Mouse (Mus musculus) adrenal gland, adult (tissue): ENCODE data around the gene Lars2.
"Not testable (repeated sequence)": the region's sequence is repeated elsewhere in the genome, so short reads cannot be mapped to it uniquely, and the experiment has no call there.

Experiments
- DNase-seq, 2 experiments: peaks; one replicate each; pipeline ENCODE4 v3.0.0; 2022 to 2023; ENCODE audit warnings: low spot score in 1 of 2; ENCODE audit not compliant: inconsistent age in 2 of 2

The Lars2 gene

DNA sequence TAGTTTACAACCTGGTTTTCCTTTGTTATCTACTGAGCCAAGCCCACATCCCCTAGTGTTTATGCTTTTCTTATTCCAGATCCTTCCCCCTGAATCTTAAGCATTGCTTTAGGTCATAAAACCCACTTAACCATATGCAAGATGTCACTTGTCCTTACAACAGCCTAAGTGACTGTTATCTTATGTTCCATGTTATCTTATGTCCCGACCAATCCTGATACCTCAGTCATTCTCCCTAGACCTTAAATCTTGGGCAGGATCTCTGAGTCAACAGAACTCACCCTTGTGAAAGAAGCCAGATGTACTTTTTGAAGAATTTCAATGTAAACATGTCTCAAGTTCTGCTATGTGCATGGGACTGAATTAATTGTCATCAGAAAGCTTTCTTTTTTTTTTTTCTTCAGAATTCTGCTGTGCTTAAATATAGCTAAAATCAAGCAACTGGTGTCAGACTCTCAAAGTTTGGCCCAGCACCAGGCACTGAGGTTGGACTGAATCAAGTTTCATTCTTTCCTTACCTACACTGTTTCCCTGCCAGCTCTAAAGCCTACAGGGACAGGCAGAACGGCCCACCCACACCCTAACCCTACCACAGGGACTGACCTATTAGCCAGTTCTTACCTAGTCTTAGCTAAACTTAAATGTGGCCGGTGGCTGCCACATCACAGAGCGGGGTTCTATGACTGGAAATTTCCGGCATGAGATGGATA lies 24.6 kb downstream of the Lars2 start:
- DNase-seq = no peak

DNA sequence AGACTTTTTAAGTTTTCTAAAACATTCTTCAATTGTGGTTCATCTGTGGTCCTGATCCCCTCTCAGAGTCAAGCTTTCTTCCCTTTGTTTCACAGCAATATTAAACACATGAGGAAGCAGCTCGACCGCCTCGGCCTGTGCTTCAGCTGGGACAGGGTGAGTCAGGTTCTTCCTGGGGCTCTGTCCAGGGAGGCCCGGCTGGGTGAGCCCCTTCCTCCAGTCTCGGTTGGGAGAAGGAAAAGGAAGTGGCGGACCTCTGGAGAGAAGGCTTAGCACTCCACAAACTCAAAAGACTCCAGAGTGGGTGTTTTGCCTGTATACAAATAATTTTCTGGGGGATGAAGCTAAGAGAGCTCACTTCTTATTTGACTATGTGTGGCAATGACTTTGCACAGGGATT lies 28.1 kb downstream of the Lars2 start:
- DNase-seq = no peak

DNA sequence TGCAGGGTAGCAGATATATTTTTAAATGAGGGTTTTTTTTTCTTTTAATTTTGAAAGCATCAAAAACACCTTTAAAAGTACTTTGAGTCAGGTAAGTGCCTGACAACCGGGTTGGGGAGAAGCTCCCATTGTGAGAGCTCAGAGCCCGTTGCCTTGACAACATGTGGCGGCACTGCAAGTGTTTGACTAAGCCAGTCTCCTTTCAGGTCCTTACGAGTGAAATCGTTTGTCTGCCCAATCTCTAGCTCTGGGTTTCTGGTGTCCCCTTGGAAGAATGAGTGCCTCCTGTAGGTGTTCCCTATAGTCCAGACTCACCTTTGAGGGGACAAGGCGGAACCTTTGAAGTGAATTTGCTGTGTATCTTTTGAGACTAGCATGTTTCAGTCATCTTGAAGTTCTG lies 31.0 kb downstream of the Lars2 start:
- DNase-seq = no peak

DNA sequence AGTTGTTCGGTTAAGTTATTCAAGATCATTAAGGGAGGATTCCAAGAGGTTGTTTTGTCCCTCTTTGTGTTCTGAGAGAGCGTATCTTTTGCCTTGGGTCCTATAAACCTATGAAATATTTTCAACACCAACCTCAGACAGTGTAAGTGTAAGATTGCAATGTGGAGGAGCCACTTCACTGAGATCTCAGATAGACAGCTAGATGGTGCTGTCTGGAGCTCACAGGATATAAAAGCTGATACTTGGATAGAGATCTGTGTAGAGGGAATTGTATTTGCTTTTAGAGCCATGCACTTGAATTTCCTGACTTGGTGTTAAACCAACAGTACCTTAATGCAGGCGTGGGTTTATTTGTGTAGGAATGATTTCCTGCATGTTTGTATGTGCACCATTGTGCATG lies 35.5 kb downstream of the Lars2 start:
- no peak for DNase-seq

DNA sequence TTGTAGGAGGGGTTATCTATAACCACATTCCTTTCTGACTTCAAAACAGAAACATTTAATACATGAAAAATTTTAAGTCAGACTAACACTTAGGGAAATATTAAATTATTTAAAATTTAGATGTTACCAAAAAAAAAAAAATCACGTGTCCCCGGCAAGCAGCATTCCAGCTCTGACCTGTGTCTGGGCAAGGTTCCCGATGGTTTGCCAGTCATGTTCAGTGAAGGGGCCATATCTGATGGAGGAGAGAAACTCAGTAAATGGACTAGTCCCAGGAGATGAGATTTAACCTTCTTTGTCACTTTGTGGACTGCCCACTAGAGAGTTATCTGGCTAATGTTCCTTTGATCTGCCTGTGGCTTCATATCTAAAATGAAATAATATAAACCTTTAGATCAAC lies 36.3 kb downstream of the Lars2 start:
- DNase-seq = no peak

DNA sequence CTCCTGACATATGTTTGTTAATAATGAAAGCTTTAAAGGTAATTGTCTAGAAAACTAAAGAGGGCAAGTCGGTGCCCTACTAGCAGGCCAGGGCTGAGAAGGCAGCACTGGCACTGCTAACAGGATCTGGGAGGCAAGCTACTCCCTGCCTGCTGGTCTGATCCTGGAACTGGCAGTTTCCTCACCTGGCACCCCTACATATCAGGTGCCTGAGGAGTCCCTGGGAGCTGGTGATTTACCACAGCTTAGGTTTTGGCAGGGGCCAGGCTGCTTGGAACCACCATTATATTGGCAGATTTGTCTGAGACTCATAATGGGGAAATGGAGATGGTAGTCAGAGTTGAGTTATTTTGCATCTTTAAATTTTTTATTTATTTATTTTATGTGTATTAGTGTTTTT lies 38.5 kb downstream of the Lars2 start:
- no peak for DNase-seq

DNA sequence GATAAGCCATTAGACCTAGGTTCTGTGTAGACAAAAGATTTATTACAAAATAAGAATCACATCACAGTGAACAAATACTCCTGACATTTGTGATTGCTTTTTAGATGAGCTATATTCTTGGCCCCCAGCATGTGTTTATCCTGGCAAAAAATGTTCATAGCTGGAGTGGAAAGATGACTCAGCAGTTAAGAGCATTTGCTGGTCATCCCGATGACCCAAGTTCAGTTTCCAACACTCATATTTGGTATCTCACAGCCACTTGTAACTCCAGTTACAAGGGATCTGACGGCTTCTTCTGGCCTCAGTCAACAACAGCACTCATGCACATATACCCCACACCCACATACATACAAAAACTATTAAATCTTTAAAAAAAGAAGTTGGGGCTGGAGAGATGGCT lies 42.0 kb downstream of the Lars2 start:
- DNase-seq = peak in 1 of 2 experiments; percentile 56

DNA sequence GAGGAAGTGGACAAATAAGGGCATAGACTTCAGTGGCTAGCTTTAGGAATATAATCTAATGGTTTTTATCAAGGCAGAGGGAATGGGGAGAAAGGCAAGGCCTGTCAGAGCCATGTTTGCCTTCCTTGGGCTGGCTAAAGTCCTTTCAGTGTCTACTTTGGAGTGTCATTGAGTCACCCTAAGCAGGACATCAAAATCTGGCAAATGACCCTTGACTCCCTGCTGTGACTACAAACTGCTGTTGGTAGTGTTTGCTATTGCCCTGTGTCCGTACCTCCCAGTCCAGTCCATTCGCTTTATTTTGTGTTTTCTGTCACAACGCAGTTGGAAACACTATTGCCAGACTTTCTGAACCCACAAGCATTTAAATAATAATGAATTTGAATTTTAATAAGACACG lies 63.1 kb downstream of the Lars2 start:
- DNase-seq = no peak

DNA sequence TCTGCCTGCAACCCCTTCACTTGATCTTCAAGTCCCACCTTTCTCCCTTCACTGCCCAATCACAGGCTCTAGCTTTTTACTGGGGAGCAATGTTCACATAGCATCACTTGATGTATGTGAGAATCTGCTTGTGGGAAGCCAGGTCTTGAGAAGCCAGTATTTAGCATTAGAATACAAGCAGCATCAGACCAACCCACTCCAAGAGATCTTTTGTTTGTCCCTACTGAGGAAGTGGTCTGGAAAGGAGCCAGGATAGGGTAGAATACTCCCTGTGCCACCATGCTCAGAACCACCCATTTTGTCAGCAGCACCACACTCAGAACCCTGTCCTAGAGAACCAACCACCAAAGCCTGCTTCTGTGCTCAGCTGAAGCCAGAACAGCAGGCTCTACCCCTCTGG lies 64.2 kb downstream of the Lars2 start:
- no peak for DNase-seq

DNA sequence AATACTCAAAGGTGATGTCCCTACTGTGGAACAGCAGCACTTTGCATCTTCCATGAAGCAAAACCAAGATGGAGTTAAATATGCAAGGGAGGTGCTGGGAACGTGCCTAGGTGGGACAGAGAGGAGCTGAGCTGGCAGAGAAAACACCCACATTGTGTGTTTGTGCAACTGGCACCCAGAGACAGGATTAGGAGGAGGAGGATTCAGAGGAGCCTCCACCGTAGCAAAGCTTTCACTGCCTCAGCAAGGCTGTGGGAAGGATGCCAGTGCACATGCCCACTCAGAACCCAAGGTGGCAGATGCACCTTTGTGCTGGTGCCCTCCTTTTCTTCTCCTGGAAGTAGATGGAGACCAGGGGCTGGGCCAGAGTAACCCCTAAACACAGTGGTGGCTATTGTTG lies 71.5 kb downstream of the Lars2 start:
- no peak for DNase-seq

DNA sequence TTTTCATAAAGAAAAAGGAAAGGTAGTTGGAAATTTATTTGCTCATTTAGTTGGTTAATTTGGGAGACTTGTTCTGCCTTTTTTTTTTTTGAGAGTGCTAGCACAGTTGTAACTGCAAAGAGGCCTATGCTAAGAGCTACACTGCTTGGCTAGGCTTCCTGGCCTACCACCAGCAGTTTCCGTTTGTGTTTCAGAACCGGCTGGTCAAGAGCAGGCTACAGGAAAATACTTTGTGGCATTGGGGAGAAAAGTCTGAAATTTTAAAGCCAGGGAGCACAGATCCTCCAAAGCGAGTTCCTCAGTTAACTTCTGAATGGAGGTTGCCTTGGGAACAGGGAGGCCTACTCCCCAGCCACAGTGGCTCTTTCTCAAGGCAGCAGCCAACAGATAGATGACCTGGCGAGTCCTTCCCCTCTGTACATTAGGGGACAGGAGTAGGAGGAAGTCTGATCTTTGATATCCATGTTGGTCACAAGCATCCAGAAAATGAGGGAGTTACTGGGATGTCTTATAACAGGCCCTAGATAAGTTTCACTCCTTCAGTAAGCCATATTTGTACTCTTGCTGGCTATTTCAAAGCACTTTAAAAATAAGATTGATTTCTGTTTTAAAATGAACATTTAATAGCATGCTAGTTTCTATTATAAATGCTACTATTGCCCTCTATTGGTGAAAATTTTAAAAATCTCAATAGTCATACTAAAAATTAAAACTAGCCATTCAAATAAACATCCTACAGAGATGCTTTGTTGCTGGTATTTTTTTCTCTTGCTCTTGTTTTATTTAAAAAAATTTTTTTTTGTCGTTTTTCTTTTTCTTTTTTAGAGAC lies 73.7 kb downstream of the Lars2 start:
- peak in 1 of 2 experiments; percentile 40 for DNase-seq

DNA sequence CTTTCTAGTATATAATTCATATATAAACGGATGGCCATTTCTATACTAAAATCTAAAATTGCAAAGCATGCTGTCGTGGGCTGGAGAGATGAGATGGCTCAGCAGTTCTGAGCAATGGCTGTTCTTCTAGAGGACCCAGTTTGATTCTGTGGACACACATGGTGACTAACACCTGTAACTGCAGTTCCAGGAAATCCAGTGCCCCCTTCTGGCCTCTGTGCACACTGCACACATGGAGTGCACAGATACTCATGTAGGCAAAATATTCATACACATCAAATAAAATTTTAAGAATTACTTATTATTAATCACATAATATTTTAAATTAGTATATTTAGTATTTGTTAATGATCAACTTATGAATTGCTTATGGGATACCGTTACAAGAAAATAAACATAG lies 80.4 kb downstream of the Lars2 start:
- not testable (repeated sequence) for DNase-seq

DNA sequence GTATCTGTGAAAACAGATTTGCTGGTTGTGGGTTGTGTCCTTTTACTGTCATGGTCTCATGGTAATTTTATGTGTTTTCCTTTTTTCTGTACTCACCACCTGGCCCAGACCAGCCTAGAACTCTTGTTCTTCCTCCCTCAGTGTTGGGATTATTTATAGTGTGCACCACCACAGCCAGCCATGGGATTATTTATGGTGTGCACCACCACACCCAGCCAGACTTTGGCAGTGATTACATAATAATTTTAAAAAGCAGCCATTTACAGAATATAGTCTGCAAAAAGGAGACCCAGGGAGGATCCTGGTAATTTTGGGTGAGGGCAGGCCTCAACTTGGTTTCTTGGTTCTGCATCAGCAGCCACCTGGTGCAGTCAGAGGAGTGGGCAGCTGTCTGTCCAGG lies 81.9 kb downstream of the Lars2 start:
- DNase-seq = no peak

DNA sequence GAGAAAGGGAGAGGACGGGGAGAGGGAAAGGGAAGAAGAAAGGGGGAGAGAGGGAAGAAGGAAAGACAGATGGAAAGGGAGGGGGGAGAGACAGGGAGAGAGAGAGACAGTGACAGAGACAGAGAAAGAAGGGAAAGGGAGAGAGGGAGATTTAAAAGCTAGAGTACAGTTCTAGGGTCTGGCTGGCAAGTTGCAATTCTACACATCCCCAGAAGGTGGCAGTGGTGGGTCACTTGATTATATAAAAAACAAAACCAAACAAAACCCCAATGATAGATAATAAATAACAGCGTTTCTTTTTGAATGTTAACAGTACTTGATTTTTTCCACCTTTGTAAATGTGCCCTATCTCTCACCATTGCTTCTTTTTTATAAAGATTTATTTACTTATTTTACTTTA lies 83.4 kb downstream of the Lars2 start:
- peak; percentile 37 to 86 for DNase-seq

DNA sequence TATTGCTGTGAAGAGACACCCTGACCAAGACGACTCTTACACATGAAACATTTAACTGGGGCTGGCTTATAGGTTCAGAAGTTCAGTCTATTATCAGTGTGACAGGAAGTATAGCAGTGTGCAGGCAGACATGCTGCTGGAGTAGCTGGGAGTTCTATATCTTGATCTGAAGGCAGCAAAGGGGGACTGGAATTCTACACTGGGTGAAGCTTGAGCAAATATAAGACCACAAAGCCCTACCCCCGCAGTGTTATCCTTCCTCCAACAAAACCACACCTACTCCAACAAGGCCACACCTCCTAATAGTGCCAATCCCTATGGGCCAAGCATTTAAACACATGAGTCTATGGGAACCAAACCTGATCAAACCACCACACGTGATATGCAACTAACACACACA lies 85.0 kb downstream of the Lars2 start:
- no peak for DNase-seq

DNA sequence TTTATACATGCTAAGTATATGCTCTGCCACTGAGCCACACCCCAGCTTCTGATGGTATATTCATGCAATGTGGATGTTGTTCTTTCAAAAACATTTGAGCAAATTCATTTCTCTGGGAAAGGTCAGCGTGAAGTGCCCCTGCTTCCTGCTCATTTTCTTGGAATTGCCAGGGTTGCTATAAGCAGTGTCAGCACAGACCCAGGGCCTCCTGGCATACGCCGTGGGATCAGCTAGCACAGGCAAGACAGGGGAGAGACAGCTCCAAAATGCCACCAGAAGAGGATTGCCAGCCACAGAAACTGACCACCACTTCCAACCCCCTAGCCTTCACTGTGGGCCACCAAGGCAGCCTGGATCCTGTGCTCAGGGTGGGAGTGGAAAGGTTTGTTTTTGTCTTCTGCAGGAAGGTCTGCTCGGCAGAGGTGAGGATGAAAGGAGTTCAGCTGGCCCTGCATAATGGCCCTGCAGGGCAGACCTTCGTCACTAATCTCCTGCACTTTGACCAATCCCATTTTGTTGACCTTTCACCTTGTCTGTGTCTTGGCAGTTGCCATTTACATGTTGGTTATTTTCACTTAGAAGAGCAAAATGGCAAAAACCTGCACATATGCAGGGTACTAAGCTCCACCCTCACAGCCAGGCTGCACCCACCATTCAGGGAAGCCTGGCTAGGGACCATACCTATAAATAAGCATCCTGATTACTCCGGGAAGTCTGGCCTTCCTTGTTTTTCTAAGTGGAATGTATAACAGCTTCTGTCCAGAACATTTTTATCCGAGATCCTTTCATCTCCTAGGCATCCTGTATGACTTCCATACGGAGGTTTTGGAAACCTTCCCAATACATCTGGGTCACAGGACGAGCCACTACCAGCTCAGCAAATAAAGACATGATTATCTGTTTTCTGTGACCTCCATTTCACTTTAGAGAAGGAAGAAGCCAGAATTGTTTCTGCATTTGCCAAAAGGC lies 90.2 kb downstream of the Lars2 start:
- DNase-seq = no peak

DNA sequence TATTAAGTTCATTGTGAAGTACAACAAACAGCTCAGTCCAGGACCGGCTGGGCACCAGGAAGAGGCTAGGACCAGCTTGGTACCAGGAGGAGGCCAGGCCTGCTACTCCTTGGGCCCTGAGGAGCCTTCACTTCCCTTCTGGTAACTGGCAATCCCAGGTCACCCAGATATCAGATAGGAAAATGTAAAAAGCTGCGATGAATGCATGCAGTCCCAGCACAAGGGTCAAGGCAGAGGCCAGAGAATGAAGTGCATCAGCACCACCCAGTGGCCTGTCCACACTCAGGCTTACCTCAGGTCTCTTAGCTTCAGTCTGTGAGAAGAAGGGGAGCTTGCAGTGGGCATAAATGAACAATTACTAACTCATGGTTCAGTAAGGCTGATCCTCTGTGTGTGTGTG lies 90.9 kb downstream of the Lars2 start:
- DNase-seq = peak in 1 of 2 experiments; percentile 59

DNA sequence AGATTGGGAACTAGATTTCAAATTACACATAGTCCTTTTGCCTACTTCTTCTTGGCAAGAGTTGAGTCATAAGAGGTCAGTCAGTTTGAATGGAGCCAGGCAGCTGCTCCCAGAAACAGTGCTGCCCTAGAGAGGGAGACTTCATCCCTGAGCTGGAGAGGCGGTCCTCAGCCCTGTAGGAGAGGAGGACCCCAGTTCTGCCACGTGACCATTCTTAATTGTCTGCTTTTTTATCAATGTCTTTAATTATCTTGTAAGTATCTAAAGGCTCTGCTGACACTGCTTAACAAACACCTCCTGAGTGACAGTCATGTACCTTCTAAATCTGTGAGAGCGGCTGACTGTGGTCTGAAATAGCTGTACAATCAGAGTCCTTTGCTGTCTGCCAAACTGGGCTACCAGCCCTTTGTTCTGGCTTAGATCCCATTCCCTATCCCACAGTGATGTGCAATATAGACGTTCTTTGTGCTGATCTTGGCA lies 100.5 kb downstream of the Lars2 start:
- DNase-seq = peak in 1 of 2 experiments; percentile 66

DNA sequence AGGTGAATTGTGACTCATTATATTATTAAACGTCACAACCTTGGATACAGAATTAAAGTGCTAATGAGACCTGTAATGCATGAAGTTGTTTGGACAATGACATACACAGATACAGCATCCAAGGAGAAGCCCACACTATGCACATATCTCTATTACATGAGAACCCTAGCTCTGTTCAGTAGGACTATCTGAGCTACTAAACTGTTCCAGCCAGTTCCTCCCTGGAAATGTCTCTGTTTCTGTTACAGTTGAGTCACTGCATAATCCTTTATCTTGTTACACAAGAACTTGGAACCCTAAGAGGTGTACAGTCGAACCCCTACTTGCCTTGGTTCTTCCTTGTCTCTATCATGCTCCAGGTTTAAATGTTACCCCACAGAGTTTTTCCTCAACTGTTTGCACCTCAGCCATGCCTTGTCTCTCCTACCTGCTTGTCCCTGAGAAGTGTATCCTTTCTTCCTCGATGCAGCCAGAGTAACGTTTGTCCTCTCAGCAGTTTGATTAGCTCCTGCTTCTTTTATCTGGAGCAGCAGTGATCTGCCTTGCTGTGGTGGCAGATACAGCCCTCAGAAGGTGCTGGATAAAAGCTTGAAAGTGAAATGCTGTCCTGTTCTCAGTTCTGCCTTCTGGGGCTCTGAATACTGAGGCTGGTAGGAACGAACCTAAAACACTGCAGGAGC lies 101.8 kb downstream of the Lars2 start:
- peak in 1 of 2 experiments; percentile 62 for DNase-seq

DNA sequence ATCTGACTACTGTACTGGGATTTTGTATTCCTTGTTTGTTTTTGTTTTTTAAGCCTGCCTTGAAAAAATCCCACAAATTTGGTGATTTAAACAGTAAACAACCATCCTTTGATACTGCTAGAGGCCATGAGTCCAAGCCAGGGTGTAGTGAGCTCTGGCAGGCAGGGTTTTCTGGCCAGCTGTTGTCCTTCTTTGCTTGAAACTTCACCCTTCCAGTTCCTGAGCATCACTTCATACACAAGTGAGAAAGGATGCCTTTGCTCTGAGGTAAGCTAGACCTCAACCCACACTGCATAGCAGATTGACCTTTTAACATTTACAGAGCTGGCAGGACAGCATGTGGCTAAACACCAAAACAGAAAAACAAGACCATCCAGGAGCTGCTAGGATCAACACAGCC lies 102.4 kb downstream of the Lars2 start:
- peak in 1 of 2 experiments; percentile 35 for DNase-seq

DNA sequence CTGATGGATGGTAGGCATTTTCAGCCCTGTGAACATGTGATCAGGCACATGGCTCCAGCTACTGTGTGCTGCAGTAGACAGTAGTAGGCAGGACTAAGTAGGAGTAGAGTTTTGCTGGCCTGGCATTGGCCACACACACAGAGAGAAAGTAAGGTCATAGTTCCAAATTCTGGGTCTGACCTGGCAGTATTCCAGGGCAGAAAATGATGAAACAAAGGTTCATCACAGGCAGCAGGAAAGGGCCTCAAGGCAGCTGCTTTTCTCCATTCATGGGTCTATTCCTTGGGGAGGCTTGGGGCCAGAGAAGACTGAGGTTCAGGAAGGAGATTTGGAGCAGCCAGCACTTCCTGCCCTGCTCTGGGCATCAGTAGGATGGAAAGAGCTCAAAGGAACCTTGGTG lies 106.7 kb downstream of the Lars2 start:
- peak; percentile 26 to 84 for DNase-seq
